Mouse (Mus musculus) kidney, adult 2 months (tissue): ENCODE results near the gene Grin3b.

ENCODE experiments used
- CTCF ChIP-seq: fragments of 200-500 bp; conservative IDR thresholded peaks from 2 replicates; pipeline ENCODE4 v1.5.1; 2011; ENCODE audit warnings: low read depth, mild to moderate bottlenecking, control low read depth, low read length, moderate library complexity, mixed read lengths; ENCODE audit not compliant: insufficient read depth, insufficient read length
- POLR2A ChIP-seq: fragments of 200-500 bp; IDR thresholded peaks from one replicate; pipeline ENCODE4 v1.6.1; 2011; ENCODE audit warnings: low read depth, low read length, control low read depth

DNA sequence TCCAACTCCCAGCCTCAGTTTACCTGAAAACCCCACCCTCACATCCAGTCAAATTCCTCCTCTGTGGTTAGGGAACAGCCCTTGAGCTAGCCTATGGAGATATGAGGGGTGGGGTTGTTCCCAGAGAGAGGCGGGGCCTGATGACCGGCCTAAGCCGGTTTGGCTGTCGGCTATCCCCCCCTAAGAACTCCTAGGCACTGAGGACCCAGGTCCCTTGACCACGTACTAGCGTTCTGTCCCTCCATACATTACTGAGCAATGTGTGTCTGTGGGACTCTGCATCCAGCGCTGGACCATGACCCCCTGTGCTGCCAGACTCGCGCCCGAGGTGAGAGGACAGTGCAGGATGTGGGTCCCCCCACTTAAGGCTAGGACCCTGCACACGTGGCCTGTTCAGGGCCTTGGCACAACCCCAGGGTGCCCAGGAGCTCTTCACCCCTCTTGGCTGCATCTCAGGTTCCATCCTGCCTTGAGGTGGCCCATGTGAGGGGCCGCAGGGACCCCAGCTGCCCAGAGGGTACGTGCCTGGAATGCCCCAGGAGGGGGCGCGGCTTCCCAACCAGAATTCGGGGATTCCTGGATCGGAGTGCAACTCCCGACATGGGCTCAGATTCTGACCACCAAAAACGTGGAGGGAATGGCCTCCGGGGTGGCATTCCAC is 49.1 kb downstream of the Grin3b start:
- no peak for TF ChIP-seq POLR2A
- TF ChIP-seq CTCF = no peak
